Mouse (Mus musculus): ENCODE results near the gene Rhcg.

DNA sequence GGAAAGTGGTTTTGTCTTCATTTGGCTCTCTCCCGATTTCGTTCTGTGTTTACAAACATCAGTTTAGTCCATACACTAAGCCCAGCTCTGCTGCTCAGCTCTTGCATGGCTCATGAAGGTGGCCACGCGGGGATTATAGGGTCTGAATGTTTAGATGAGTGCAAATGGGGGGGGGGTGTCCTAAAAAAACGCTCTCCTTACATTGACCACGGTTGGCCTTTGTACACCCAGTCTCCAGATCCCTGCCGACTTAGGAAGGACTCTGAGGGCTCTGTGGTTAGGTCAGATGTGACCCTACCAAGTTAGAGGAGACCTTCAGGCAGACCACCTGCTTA is 72.4 kb downstream of the Rhcg start:
- TF ChIP-seq GATA1 (IDR thresholded peaks at IDR 0.05; ENCODE audit: low read length), result no peak
- TF ChIP-seq TAL1 (IDR thresholded peaks at IDR 0.05; ENCODE audit: low read length), result no peak

All from erythroblast, embryonic 14.5 days (primary cell).